Mouse (Mus musculus) testis, adult 2 months (tissue): ENCODE results near the gene Pira2.
"Not testable (repeated sequence)": the region's sequence is repeated elsewhere in the genome, so short reads cannot be mapped to it uniquely, and the experiment has no call there.

Source experiments
- CTCF ChIP-seq: fragments of 200-500 bp; IDR thresholded peaks from 2 replicates; pipeline ENCODE4 v1.5.1; 2012; ENCODE audit warnings: low read depth, mild to moderate bottlenecking, inconsistent platforms, low read length, moderate library complexity; ENCODE audit not compliant: control insufficient read depth, insufficient read depth, insufficient replicate concordance
- POLR2A ChIP-seq: fragments of 200-500 bp; IDR thresholded peaks from 2 replicates; pipeline ENCODE4 v1.6.1; 2012; ENCODE audit warnings: low read depth, mild to moderate bottlenecking, inconsistent platforms, low read length, moderate library complexity; ENCODE audit not compliant: control insufficient read depth

- TF ChIP-seq POLR2A, CTCF: not testable (repeated sequence)
These were observed 7.0 kb downstream of the Pira2 start for GRCm38 (mm10) chr7:3837854-3838253.
